Mouse (Mus musculus) liver, postnatal 0 days (tissue): ENCODE data around the gene Adgrl1.

Experiments
- CTCF ChIP-seq: sonication (generic); IDR thresholded peaks from 2 replicates; pipeline ENCODE4 v1.5.1; 2016; ENCODE audit warnings: antibody characterized with exemption, low read depth
- EP300 ChIP-seq: IDR thresholded peaks from 2 replicates; pipeline ENCODE4 v1.6.1; 2016; ENCODE audit warnings: antibody characterized with exemption, low read depth, mild to moderate bottlenecking

- TF ChIP-seq CTCF (no peak), EP300 (no peak)
Observed at GRCm38 (mm10) chr8:83876080-83876837, 23.6 kb upstream of the Adgrl1 start.
